Mouse (Mus musculus) stomach, postnatal 0 days (tissue): ENCODE measurements around the gene Sct.

Source experiments
- CTCF ChIP-seq: IDR thresholded peaks from 2 replicates; pipeline ENCODE4 v1.5.1; 2016; ENCODE audit warnings: antibody characterized with exemption, low read depth, mild to moderate bottlenecking, moderate library complexity
- EP300 ChIP-seq: optimal IDR thresholded peaks from 2 replicates; pipeline ENCODE3; 2016; ENCODE audit warnings: antibody characterized with exemption

GRCm38 (mm10) chr7:141268466-141269272 is 10.3 kb downstream of the Sct start:
- no peak for TF ChIP-seq CTCF
- no peak for TF ChIP-seq EP300
